Mouse (Mus musculus) lung, postnatal 0 days (tissue): ENCODE measurements around the gene Fggy. TPM values are rescaled to one million over a fixed set of nuclear protein-coding genes. Genes with fewer than 3 reads are reported as not detected.

Experiments used
- ATAC-seq: fragments of 200-750 bp; cut with Nextera tagmentation; 2 replicates; pipeline ENCODE4 v1.8.0; 2017; ENCODE audit warnings: moderate library complexity
- DNase-seq: peaks from one replicate; pipeline ENCODE4 v3.0.0-alpha.2; 2016; ENCODE audit warnings: low spot score
- H3K27ac ChIP-seq: fragments of 300-500 bp; sonication (generic); 2 replicates; pipeline ENCODE4 v1.5.1; 2014; ENCODE audit warnings: antibody characterized with exemption, mild to moderate bottlenecking, low read length, mixed read lengths
- H3K27me3 ChIP-seq: fragments of 300-500 bp; sonication (generic); replicated peaks from 2 replicates; pipeline ENCODE4 v1.6.1; 2014; ENCODE audit warnings: low read length, mixed read lengths; ENCODE audit not compliant: insufficient read depth
- H3K36me3 ChIP-seq: fragments of 300-500 bp; sonication (generic); 2 replicates; pipeline ENCODE4 v1.6.1; 2014; ENCODE audit warnings: low read length, mixed read lengths; ENCODE audit not compliant: insufficient read depth
- H3K4me1 ChIP-seq: fragments of 300-500 bp; sonication (generic); 2 replicates; pipeline ENCODE4 v1.6.1; 2014; ENCODE audit warnings: antibody characterized with exemption, low read depth, low read length, mixed read lengths; ENCODE audit not compliant: insufficient read depth
- H3K4me2 ChIP-seq: fragments of 300-500 bp; sonication (generic); replicated peaks from 2 replicates; pipeline ENCODE4 v1.6.1; 2014; ENCODE audit warnings: low read depth, mild to moderate bottlenecking, low read length, moderate library complexity, mixed read lengths
- H3K4me3 ChIP-seq: fragments of 300-500 bp; sonication (generic); 2 replicates; pipeline ENCODE4 v1.5.1; 2014; ENCODE audit warnings: low read depth, low read length
- H3K9ac ChIP-seq: fragments of 300-500 bp; sonication (generic); replicated peaks from 2 replicates; pipeline ENCODE4 v1.6.1; 2014; ENCODE audit warnings: low read depth, mild to moderate bottlenecking
- H3K9me3 ChIP-seq: fragments of 300-500 bp; sonication (generic); 2 replicates; pipeline ENCODE4 v1.6.1; 2016; ENCODE audit warnings: low read length, mixed read lengths
- CTCF ChIP-seq: IDR thresholded peaks from 2 replicates; pipeline ENCODE4 v1.5.1; 2016; ENCODE audit warnings: antibody characterized with exemption, mild to moderate bottlenecking
- EP300 ChIP-seq: IDR thresholded peaks from 2 replicates; pipeline ENCODE4 v1.6.1; 2016; ENCODE audit warnings: antibody characterized with exemption, mild to moderate bottlenecking, control low read depth
- WGBS: fragments of 180-500 bp; shearing (Covaris S2); extraction: QIAGEN DNeasy Blood & Tissue Kit; methylation state at CpG from one replicate; pipeline ENCODE4 v1.1.7; 2014; 5-methylcytosine and 5-hydroxymethylcytosine counted together
- polyA plus RNA-seq: library from polyadenylated mRNA; unstranded; fragments of >200 nt; fragmentation: Nextera tagmentation; extraction: Ambion mirVana; gene quantifications from 2 replicates; pipeline ENCODE4 v1.2.1, GENCODE M21; 2015

The Fggy gene
- polyA plus RNA-seq, 1 experiment from 2014 or later = 6.2 TPM

DNA sequence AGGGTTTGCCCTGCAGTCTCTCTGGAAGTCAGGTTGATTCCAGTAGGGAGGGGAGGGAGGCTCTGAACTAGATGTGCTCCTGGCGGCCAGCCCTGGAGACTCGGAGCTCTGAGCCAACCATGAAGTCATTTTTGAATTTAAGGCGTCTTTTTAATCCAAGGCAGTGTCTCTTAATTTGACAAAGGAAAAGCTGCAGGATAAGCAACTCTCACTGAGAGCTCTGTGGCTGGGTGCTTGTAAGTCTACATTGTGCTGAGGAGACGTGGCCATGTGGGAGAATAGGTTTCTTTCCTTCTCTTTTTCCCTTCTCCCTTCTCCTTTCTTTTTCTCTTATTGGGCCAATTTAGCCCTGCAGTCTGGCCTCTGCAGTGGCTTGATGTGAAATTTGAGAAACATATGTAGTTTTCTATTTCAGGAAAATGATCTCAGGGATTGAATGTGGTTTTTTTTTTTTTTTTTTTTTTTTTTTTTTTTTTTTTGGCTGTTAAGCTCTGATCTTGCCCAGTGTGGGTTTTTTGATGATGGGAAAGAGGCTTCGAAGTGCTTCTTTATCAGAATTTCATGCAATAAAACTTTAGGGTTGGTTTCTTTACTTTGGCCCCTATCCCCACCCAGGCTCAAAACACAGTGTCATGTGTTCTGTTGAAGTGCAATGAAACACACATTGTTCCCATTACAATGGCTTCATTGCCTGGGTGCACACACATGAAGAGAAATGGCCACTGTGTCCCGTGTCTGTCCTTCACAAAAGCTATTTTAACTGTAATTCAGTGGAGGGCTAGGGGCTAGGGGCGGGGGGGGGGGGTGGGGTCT, 79.8 kb downstream of the Fggy start:
- no peak for TF ChIP-seq EP300
- TF ChIP-seq CTCF = 0 out of 2 replicates have a peak, but pooled peaks have one; percentile 8
- ATAC-seq (peak; percentile 82), DNase-seq (peak; percentile 84)
- no peaks in the 10 kb centered on the region for H3K27me3 ChIP-seq
- H3K4me2 ChIP-seq = 0 out of 2 replicates have a peak overlapping the region, but pooled peaks have one; percentile 11
- H3K36me3 ChIP-seq = no peaks in the 10 kb centered on the region
- no peaks in the 10 kb centered on the region for H3K4me1 ChIP-seq
- no peak overlapping the region for H3K9ac ChIP-seq
- H3K9me3 ChIP-seq = no peaks in the 10 kb centered on the region
- H3K4me3 ChIP-seq = no peak overlapping the region
- WGBS = 30% methylated on average over 7 of the region's 7 CpGs
- H3K27ac ChIP-seq = 0 out of 2 replicates have a peak overlapping the region, but pooled peaks have one; percentile 20

DNA sequence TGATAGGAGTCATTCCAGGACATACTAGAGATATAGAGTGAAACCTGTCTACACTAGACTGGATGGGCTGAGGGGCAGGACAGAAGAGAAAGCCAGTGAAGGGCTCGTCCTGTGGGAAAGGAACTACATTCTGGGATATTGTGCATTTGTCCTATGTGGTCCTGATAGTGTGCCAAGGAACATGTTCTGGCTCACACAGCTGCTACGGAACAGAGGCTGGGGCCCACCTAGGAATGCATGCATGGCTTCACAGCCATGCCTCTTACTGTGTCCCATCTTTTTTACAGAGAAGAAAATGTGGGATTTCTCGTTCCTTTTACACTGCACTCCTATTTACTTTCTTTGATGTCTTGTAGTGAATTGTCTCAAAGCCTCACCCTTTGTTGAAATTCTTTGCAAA, 80.8 kb downstream of the Fggy start:
- no peak for DNase-seq
- no peak for TF ChIP-seq EP300
- TF ChIP-seq CTCF = no peak
- no peak overlapping the region for H3K27ac ChIP-seq
- no peak overlapping the region for H3K4me2 ChIP-seq
- no peaks in the 10 kb centered on the region for H3K9me3 ChIP-seq
- WGBS = 68% methylated on average over 3 of the region's 3 CpGs
- no peak overlapping the region for H3K9ac ChIP-seq
- ATAC-seq = no peak
- no peak overlapping the region for H3K4me3 ChIP-seq
- H3K27me3 ChIP-seq = no peaks in the 10 kb centered on the region
- no peaks in the 10 kb centered on the region for H3K36me3 ChIP-seq
- no peaks in the 10 kb centered on the region for H3K4me1 ChIP-seq

DNA sequence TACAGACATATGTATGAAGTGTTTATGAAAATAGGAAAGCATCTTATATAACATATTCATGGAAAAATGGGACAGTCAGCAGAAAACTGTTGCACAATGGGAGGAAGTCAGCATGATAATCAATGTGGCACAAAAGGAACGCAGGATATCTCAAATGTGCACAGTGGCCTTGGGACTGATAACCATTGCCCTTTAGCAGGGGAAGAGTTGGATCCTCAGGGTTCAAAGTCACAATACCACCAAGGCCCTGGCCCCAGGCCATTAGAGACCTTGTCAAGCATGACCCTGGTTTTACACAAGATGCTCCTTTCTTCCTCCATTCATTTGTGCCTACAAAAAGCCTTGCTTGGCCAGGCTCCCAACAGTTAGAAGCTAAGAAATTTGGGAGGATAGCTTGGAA, 83.5 kb downstream of the Fggy start:
- H3K4me3 ChIP-seq = no peak overlapping the region
- H3K27ac ChIP-seq = no peak overlapping the region
- ATAC-seq (no peak), DNase-seq (no peak)
- WGBS = 57% methylated on average over 1 of the region's 1 CpGs
- no peak overlapping the region for H3K4me2 ChIP-seq
- no peak overlapping the region for H3K9ac ChIP-seq
- H3K9me3 ChIP-seq = no peaks in the 10 kb centered on the region
- no peaks in the 10 kb centered on the region for H3K36me3 ChIP-seq
- no peaks in the 10 kb centered on the region for H3K4me1 ChIP-seq
- TF ChIP-seq EP300 (no peak), CTCF (no peak)
- H3K27me3 ChIP-seq = no peaks in the 10 kb centered on the region

DNA sequence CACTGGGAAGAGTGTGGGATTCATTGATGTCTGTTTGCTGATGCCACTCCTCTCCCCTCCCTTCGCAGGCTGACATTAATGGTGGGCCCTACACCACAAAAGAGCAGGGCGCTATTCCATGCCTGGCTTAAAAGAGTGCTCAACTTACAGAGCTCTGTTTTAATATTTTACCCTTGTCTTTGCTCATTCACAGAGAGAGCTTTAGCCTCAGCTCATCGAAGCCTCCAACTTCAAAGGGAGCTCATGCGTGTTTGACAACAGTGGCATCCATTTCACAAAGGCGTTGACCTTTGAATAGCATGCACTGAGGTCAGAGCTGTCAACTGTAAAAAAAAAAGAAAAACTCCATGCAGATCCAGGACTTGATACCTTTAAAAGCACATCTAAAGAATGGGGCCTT, 86.7 kb downstream of the Fggy start:
- DNase-seq = no peak
- Histone ChIP-seq H3K27ac (no peak overlapping the region), H3K4me3 (no peak overlapping the region), H3K4me1 (no peaks in the 10 kb centered on the region), H3K9ac (no peak overlapping the region), H3K27me3 (no peaks in the 10 kb centered on the region), H3K4me2 (no peak overlapping the region), H3K9me3 (no peaks in the 10 kb centered on the region), H3K36me3 (no peaks in the 10 kb centered on the region)
- TF ChIP-seq EP300 = no peak
- TF ChIP-seq CTCF = no peak
- WGBS = 55% methylated on average over 5 of the region's 5 CpGs
- no peak for ATAC-seq

DNA sequence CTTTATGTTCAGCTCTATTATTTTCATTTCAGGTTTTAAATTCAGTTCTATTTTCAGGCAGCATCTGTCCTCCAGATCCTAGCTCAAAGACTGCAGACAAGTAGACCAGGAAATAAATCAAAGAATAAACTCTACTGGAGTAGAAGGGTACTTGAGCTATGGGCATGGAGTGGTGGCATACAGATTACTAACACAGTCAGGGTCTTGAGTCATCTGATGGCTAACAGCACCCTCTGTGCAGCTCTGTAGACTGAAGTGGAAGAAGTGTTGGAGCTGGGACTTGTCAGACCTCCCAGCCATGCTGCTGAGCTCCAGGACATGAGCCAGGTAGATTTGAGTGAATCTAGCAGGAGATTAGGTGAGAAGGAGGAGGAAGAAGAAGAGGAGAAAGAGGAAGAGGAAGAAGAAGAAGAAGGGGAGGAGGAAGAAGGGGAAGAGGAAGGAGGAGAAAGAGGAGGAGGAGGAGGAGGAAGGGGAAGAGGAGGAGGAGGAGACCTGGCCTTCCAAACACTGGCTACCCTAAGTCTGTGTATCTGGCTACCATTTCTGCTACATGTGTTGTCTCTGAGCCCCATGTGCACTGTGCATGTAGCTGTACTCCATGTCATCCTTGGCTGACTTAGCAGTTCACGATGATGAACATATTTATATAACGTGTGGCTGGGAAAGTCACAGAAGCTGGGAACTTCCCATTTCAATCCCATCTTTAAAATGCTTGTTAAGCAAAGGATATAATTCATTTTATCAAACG, 91.7 kb downstream of the Fggy start:
- DNase-seq = peak; percentile 48
- TF ChIP-seq EP300 (no peak), CTCF (no peak)
- WGBS = 52% methylated on average over 3 of the region's 3 CpGs
- Histone ChIP-seq H3K27me3 (no peaks in the 10 kb centered on the region), H3K4me1 (no peaks in the 10 kb centered on the region; the same call in 1 of the 2 replicates), H3K9me3 (no peaks in the 10 kb centered on the region), H3K27ac (no peak overlapping the region), H3K36me3 (no peaks in the 10 kb centered on the region), H3K9ac (no peak overlapping the region), H3K4me2 (no peak overlapping the region), H3K4me3 (no peak overlapping the region)
- peak; percentile 82 for ATAC-seq

DNA sequence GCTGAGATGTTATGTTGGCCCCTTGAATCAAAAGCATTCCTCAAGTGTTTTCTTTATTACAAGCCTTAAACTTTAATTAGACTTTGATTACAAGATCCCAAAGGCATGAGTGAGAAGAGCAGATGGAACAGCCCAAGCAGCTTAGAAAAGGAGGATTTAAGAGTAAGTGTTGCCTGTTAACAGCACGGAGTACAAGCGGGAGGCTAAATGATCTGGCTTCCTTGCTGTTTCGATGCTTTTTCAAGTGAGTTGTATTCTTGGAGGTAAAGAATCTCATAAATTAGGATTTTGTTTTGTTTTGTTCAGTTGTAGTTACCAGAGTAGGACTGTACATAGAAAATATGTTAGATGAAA, 92.2 kb downstream of the Fggy start:
- DNase-seq (no peak), ATAC-seq (no peak)
- no peak overlapping the region for H3K27ac ChIP-seq
- no peak overlapping the region for H3K4me3 ChIP-seq
- WGBS = 91% methylated on average over 3 of the region's 3 CpGs
- H3K9me3 ChIP-seq = no peaks in the 10 kb centered on the region
- no peak overlapping the region for H3K4me2 ChIP-seq
- no peaks in the 10 kb centered on the region for H3K36me3 ChIP-seq
- TF ChIP-seq EP300 (no peak), CTCF (no peak)
- H3K27me3 ChIP-seq = no peaks in the 10 kb centered on the region
- H3K4me1 ChIP-seq = no peaks in the 10 kb centered on the region; the same call in 1 of the 2 replicates
- H3K9ac ChIP-seq = no peak overlapping the region
